8 mouse cellular contexts compared by ENCODE assay signal in genomic region chr4:82538815-82539214, GRCm38 (mm10).
DNase-seq lines count a peak whose midpoint lies in the region; ATAC-seq lines count a peak whose summit lies in the region.

No protein-coding gene starts in this region.

- peak overlapping the region; percentile 95 for H3K4me2 ChIP-seq in heart, embryonic 11.5 days
- peak overlapping the region; percentile 71 for H3K4me2 ChIP-seq in embryonic facial prominence, embryonic 15.5 days (replicated peaks)
- peak overlapping the region; percentile 57 for H3K4me2 ChIP-seq in hindbrain, embryonic 16.5 days (ENCODE audit: low read length)
- peak overlapping the region; percentile 58 for H3K4me2 ChIP-seq in midbrain, embryonic 16.5 days (ENCODE audit: low read length)

- no peaks in the 10 kb centered on the region for H3K9me3 ChIP-seq in heart, embryonic 11.5 days (replicated peaks; ENCODE audit: control insufficient read depth, low read length)
- no peaks in the 10 kb centered on the region for H3K9me3 ChIP-seq in embryonic facial prominence, embryonic 15.5 days (replicated peaks)
- H3K9me3 ChIP-seq in hindbrain, embryonic 16.5 days (ENCODE audit: control insufficient read depth, low read length): no peaks in the 10 kb centered on the region
- no peaks in the 10 kb centered on the region for H3K9me3 ChIP-seq in midbrain, embryonic 16.5 days (replicated peaks; ENCODE audit: control insufficient read depth, low read length, poor library complexity, severe bottlenecking)

- ATAC-seq in heart, embryonic 11.5 days (replicated peaks; ENCODE audit: insufficient number of reproducible peaks, low FRiP score, low TSS enrichment): no peak
- no peak for ATAC-seq in embryonic facial prominence, embryonic 15.5 days (ENCODE audit: insufficient number of reproducible peaks, low FRiP score, low TSS enrichment, low read depth)
- no peak for ATAC-seq in hindbrain, embryonic 16.5 days
- no peak for ATAC-seq in midbrain, embryonic 16.5 days

- H3K27me3 ChIP-seq in heart, embryonic 11.5 days (ENCODE audit: control insufficient read depth, insufficient read depth, low read length): peaks cover 2% of the 10 kb centered on the region; the same call in 1 of the 2 replicates
- H3K27me3 ChIP-seq in embryonic facial prominence, embryonic 15.5 days: peaks cover 6% of the 10 kb centered on the region
- peaks cover 3% of the 10 kb centered on the region; the same call in 1 of the 2 replicates for H3K27me3 ChIP-seq in hindbrain, embryonic 16.5 days (replicated peaks; ENCODE audit: control insufficient read depth, insufficient read depth, low read length)
- H3K27me3 ChIP-seq in midbrain, embryonic 16.5 days (ENCODE audit: control insufficient read depth, insufficient read depth, low read depth, low read length): peaks cover 6% of the 10 kb centered on the region; the same call in 1 of the 2 replicates

- intact Hi-C loops in heart, postnatal 25 days (cut with DNase I): loop anchor here (5.0 kb wide), 1 partner anchor 37 kb away; no protein-coding TSS in a partner anchor
- intact Hi-C loops in left cerebral cortex, postnatal 14 days (cut with DNase I): loop anchor here (1.0 to 5.0 kb wide), 2 partner anchors 42 to 49 kb away; no protein-coding TSS in a partner anchor

- peak overlapping the region; percentile 50 for H3K4me3 ChIP-seq in heart, embryonic 11.5 days (ENCODE audit: low read depth, low read length)
- H3K4me3 ChIP-seq in embryonic facial prominence, embryonic 15.5 days (replicated peaks): peak overlapping the region; percentile 41
- H3K4me3 ChIP-seq in hindbrain, embryonic 16.5 days (ENCODE audit: low read length): peak overlapping the region; percentile 39
- H3K4me3 ChIP-seq in midbrain, embryonic 16.5 days (ENCODE audit: low read depth, low read length): peak overlapping the region; percentile 31

- H3K27ac ChIP-seq in heart, embryonic 11.5 days (ENCODE audit: low read depth, low read length): no peak overlapping the region
- H3K27ac ChIP-seq in embryonic facial prominence, embryonic 15.5 days (replicated peaks): peak overlapping the region; percentile 69; the same call in 1 of the 2 replicates
- peak overlapping the region; percentile 64 for H3K27ac ChIP-seq in hindbrain, embryonic 16.5 days (ENCODE audit: low read depth, low read length)
- H3K27ac ChIP-seq in midbrain, embryonic 16.5 days (ENCODE audit: low read length): no peak overlapping the region

- H3K9ac ChIP-seq in heart, embryonic 11.5 days (ENCODE audit: low read depth, low read length): peak overlapping the region; percentile 80
- peak overlapping the region; percentile 42 for H3K9ac ChIP-seq in embryonic facial prominence, embryonic 15.5 days
- H3K9ac ChIP-seq in hindbrain, embryonic 16.5 days (ENCODE audit: low read depth, low read length): peak overlapping the region; percentile 61
- peak overlapping the region; percentile 45; the same call in 1 of the 2 replicates for H3K9ac ChIP-seq in midbrain, embryonic 16.5 days (ENCODE audit: low read depth, low read length)

- 4% methylated on average over 9 of the region's 9 CpGs for WGBS in heart, embryonic 11.5 days (ENCODE audit: insufficient replicate concordance)
- 5% methylated on average over 9 of the region's 9 CpGs for WGBS in embryonic facial prominence, embryonic 15.5 days
- 6% methylated on average over 9 of the region's 9 CpGs for WGBS in hindbrain, embryonic 16.5 days
- WGBS in midbrain, embryonic 16.5 days: 5% methylated on average over 9 of the region's 9 CpGs

- no peak for DNase-seq in heart, postnatal 25 days (ENCODE audit: low spot score)
- DNase-seq in ovary, postnatal 36 days (ENCODE audit: low spot score): no peak
- DNase-seq in layer of hippocampus, adult 9-11 months: no peak
- no peak for DNase-seq in left cerebral cortex, postnatal 14 days (ENCODE audit: low spot score in 2 of 2)

- H3K36me3 ChIP-seq in heart, embryonic 11.5 days (ENCODE audit: control insufficient read depth, insufficient read depth, low read length): no peaks in the 10 kb centered on the region
- no peaks in the 10 kb centered on the region for H3K36me3 ChIP-seq in embryonic facial prominence, embryonic 15.5 days
- no peaks in the 10 kb centered on the region for H3K36me3 ChIP-seq in hindbrain, embryonic 16.5 days (ENCODE audit: control insufficient read depth, insufficient read depth, low read length)
- H3K36me3 ChIP-seq in midbrain, embryonic 16.5 days (ENCODE audit: control insufficient read depth, insufficient read depth, low read length): no peaks in the 10 kb centered on the region

- peaks cover 24% of the 10 kb centered on the region for H3K4me1 ChIP-seq in heart, embryonic 11.5 days (ENCODE audit: control insufficient read depth, insufficient read depth, low read length)
- peaks cover 42% of the 10 kb centered on the region for H3K4me1 ChIP-seq in embryonic facial prominence, embryonic 15.5 days
- peaks cover 20% of the 10 kb centered on the region for H3K4me1 ChIP-seq in hindbrain, embryonic 16.5 days (ENCODE audit: control insufficient read depth, insufficient read depth, low read depth, low read length)
- H3K4me1 ChIP-seq in midbrain, embryonic 16.5 days (ENCODE audit: control insufficient read depth, insufficient read depth, low read length): peaks cover 12% of the 10 kb centered on the region

Comparison
In these comparisons a context has a peak if more than half of its experiments do, and no peak if none do; other contexts are left out.
1. H3K27ac ChIP-seq: peak in embryonic facial prominence, embryonic 15.5 days (single experiment) and hindbrain, embryonic 16.5 days (single experiment); none in heart, embryonic 11.5 days (single experiment) and midbrain, embryonic 16.5 days (single experiment).
2. Peak in every context shown above with its lines, with median percentiles within 50 percentile points of each other: H3K4me2 ChIP-seq, H3K4me3 ChIP-seq and H3K9ac ChIP-seq.